20 mouse cellular contexts compared by ENCODE assay signal in genomic region chr9:41478106-41478848, GRCm38 (mm10).
DNase-seq lines count a peak whose midpoint lies in the region; ATAC-seq and TF ChIP-seq lines count a peak whose summit lies in the region.
"Had no signal": no experiment of that assay in that cellular context is flagged by ENCODE, and none has a peak within 500 bp of the region (broad histone marks: within the 10 kb centered on the region; RNA-seq: fewer than 3 reads in every experiment).

No protein-coding gene starts in this region.

- TF ChIP-seq EP300 in heart, adult 2 months (IDR thresholded peaks at IDR 0.05; ENCODE audit: insufficient read depth, low read depth, low read length) = no peak

- no peak overlapping the region for H3K4me2 ChIP-seq in lung, embryonic 14.5 days
- H3K4me2 ChIP-seq: embryonic facial prominence, embryonic 15.5 days; hindbrain, embryonic 13.5 days; intestine, embryonic 15.5 days; kidney, embryonic 15.5 days; neural tube, embryonic 13.5 days had no signal

- intact Hi-C loops in heart, adult 2 months (cut with DNase I) = no loop called here

- H3K27ac ChIP-seq in heart, adult 2 months = peak overlapping the region; percentile 44
- H3K27ac ChIP-seq in heart, embryonic 10.5 days = no peak overlapping the region
- no peak overlapping the region for H3K27ac ChIP-seq in lung, embryonic 14.5 days (ENCODE audit: low read depth)
- H3K27ac ChIP-seq: embryonic facial prominence, embryonic 15.5 days; hindbrain, embryonic 13.5 days; intestine, embryonic 15.5 days; kidney, embryonic 15.5 days; neural tube, embryonic 13.5 days had no signal

- H3K9me3 ChIP-seq in heart, embryonic 10.5 days = no peaks in the 10 kb centered on the region
- H3K9me3 ChIP-seq in lung, embryonic 14.5 days (ENCODE audit: low read depth, low read length) = no peaks in the 10 kb centered on the region
- H3K9me3 ChIP-seq: embryonic facial prominence, embryonic 15.5 days; hindbrain, embryonic 13.5 days; intestine, embryonic 15.5 days; kidney, embryonic 15.5 days; neural tube, embryonic 13.5 days had no signal

- no peak overlapping the region for H3K4me3 ChIP-seq in heart, adult 2 months
- H3K4me3 ChIP-seq in heart, embryonic 10.5 days = no peak overlapping the region
- H3K4me3 ChIP-seq in lung, embryonic 14.5 days (ENCODE audit: low read depth, low read length) = no peak overlapping the region
- H3K4me3 ChIP-seq: embryonic facial prominence, embryonic 15.5 days; hindbrain, embryonic 13.5 days; intestine, embryonic 15.5 days; kidney, embryonic 15.5 days; neural tube, embryonic 13.5 days had no signal

- peaks cover 6% of the 10 kb centered on the region; the same call in 1 of the 2 replicates for H3K36me3 ChIP-seq in heart, adult 2 months (ENCODE audit: control insufficient read depth, insufficient read depth, low read length)
- H3K36me3 ChIP-seq in heart, embryonic 10.5 days = no peaks in the 10 kb centered on the region
- no peaks in the 10 kb centered on the region for H3K36me3 ChIP-seq in lung, embryonic 14.5 days (ENCODE audit: insufficient read depth)
- H3K36me3 ChIP-seq: intestine, embryonic 15.5 days; kidney, embryonic 15.5 days had no signal

- H3K79me2 ChIP-seq in heart, adult 2 months (replicated peaks; ENCODE audit: control insufficient read depth, insufficient read depth, low read length) = no peaks in the 10 kb centered on the region; the same call in 1 of the 2 replicates

- no peaks in the 10 kb centered on the region for H3K27me3 ChIP-seq in heart, adult 2 months (ENCODE audit: control insufficient read depth, insufficient read depth, low read length)
- H3K27me3 ChIP-seq in heart, embryonic 10.5 days (ENCODE audit: insufficient read depth, poor library complexity, severe bottlenecking) = no peaks in the 10 kb centered on the region
- H3K27me3 ChIP-seq in lung, embryonic 14.5 days (ENCODE audit: insufficient read depth, low read length) = no peaks in the 10 kb centered on the region
- H3K27me3 ChIP-seq: embryonic facial prominence, embryonic 15.5 days; hindbrain, embryonic 13.5 days; intestine, embryonic 15.5 days; kidney, embryonic 15.5 days; neural tube, embryonic 13.5 days had no signal

- TF ChIP-seq POLR2A in heart, adult 2 months (IDR thresholded peaks at IDR 0.05; ENCODE audit: insufficient read depth, low read depth, low read length) = no peak
- no peak for TF ChIP-seq POLR2A in brain, embryonic 14.5 days (IDR thresholded peaks at IDR 0.05; ENCODE audit: borderline replicate concordance, extremely low read depth, insufficient read depth, insufficient read length, poor library complexity, severe bottlenecking)

- H3K4me1 ChIP-seq in heart, adult 2 months (ENCODE audit: control insufficient read depth, insufficient read depth, low read length) = peaks cover 11% of the 10 kb centered on the region
- peaks cover 10% of the 10 kb centered on the region; the same call in 1 of the 2 replicates for H3K4me1 ChIP-seq in heart, embryonic 10.5 days
- H3K4me1 ChIP-seq in lung, embryonic 14.5 days (ENCODE audit: insufficient read depth) = no peaks in the 10 kb centered on the region

- no peak for DNase-seq in heart, adult 2 months
- no peak for DNase-seq in heart, embryonic 10.5 days (ENCODE audit: low spot score)
- no peak for DNase-seq in lung, embryonic 14.5 days
- no peak for DNase-seq in lung, adult 18-20 months
- peak; percentile 49 for DNase-seq in 3T3-L1 (ENCODE audit: low read depth, low spot score)
- DNase-seq in brain, embryonic 14.5 days (ENCODE audit: low read depth) = no peak
- DNase-seq: adrenal gland, adult 2 months; cerebellum, postnatal 10 days; heart, postnatal 10 days; left cerebral cortex, postnatal 4 days; liver; right cerebral cortex, postnatal 14 days; spleen, adult 18-20 months; thymus, adult 2 months had no signal

- 53% methylated on average over 7 of the region's 7 CpGs for WGBS in heart, adult 2 months
- WGBS in heart, embryonic 10.5 days = 59% methylated on average over 7 of the region's 7 CpGs
- WGBS in lung, embryonic 14.5 days = 81% methylated on average over 7 of the region's 7 CpGs

- no peak for ATAC-seq in lung, embryonic 14.5 days (ENCODE audit: insufficient read depth)
- no peak for ATAC-seq in cerebellum, adult (ENCODE audit: insufficient number of reproducible peaks, low FRiP score, low TSS enrichment)
- ATAC-seq: intestine, embryonic 15.5 days had no signal

- no peak overlapping the region for H3K9ac ChIP-seq in heart, adult 2 months (ENCODE audit: low read depth, low read length)
- no peak overlapping the region for H3K9ac ChIP-seq in lung, embryonic 14.5 days
- H3K9ac ChIP-seq: embryonic facial prominence, embryonic 15.5 days; hindbrain, embryonic 13.5 days; intestine, embryonic 15.5 days; kidney, embryonic 15.5 days; neural tube, embryonic 13.5 days had no signal

- peak; percentile 58 for TF ChIP-seq CTCF in heart, adult 2 months (IDR thresholded peaks at IDR 0.05)
- TF ChIP-seq CTCF in lung, embryonic 14.5 days (IDR thresholded peaks at IDR 0.05; ENCODE audit: low read depth) = peak; percentile 34
- TF ChIP-seq CTCF in brain, embryonic 14.5 days (IDR thresholded peaks at IDR 0.05; ENCODE audit: borderline replicate concordance, extremely low read depth, insufficient read depth, insufficient read length) = peak; percentile 21; the same call in 1 of the 2 replicates
